In genomic region chr4:134851876-134852275, GRCm38 (mm10) we compare ENCODE assay signal across 8 mouse cellular contexts. TPM values are rescaled to one million over a fixed set of nuclear protein-coding genes. Genes with fewer than 3 reads are reported as not detected.
DNase-seq lines count a peak whose midpoint lies in the region; ATAC-seq and TF ChIP-seq lines count a peak whose summit lies in the region.

No protein-coding gene starts in this region.

- 19% methylated on average over 14 of the region's 14 CpGs for WGBS in heart, embryonic 14.5 days

- peak overlapping the region; percentile 78 for H3ac ChIP-seq in myocyte (ENCODE audit: control insufficient read depth, insufficient read length)

- peak overlapping the region; percentile 86 to 92 for H3K4me3 ChIP-seq in heart, embryonic 14.5 days (ENCODE audit: control insufficient read depth in 1 of 2, insufficient read depth in 1 of 2, low read depth in 1 of 2, low read length in 2 of 2)
- H3K4me3 ChIP-seq in CH12.LX (replicated peaks in 1 of 3; ENCODE audit: low read depth in 2 of 3, low read length in 2 of 3, poor library complexity in 1 of 3) = peak overlapping the region; percentile 55 to 95 (median 75)
- peak overlapping the region; percentile 37 for H3K4me3 ChIP-seq in myocyte

- DNase-seq in heart, postnatal 25 days (ENCODE audit: low spot score) = no peak
- peak; percentile 8 for DNase-seq in CH12.LX (ENCODE audit: extremely low read depth)
- DNase-seq in embryo, embryonic 10.5 days (ENCODE audit: low spot score) = peak; percentile 27
- DNase-seq in induced T-regulatory cell, adult 2 months (ENCODE audit: low read depth) = peak; percentile 48
- no peak for DNase-seq in urinary bladder, postnatal 10 days (ENCODE audit: low spot score)
- DNase-seq in right cerebral cortex, postnatal 36 days (ENCODE audit: low spot score in 2 of 2) = no peak

- H3K27ac ChIP-seq in heart, embryonic 14.5 days (replicated peaks in 1 of 2; ENCODE audit: control insufficient read depth in 1 of 2, insufficient read depth in 1 of 2, low read depth in 2 of 2, low read length in 2 of 2) = no peak overlapping the region
- H3K27ac ChIP-seq in CH12.LX (ENCODE audit: insufficient read depth, low read depth) = no peak overlapping the region

- dilution Hi-C loops in CH12.LX (cut with MboI; ENCODE audit: extremely low pct_ligation_motif_present, extremely low pct_unique_long_range_greater_than_20kb, low sequenced_read_pairs) = no loop called here

- ATAC-seq in heart, embryonic 14.5 days (ENCODE audit: insufficient number of reproducible peaks, insufficient read depth, low FRiP score, low read depth) = no peak

- H3K4me2 ChIP-seq in heart, embryonic 14.5 days (ENCODE audit: low read length) = peak overlapping the region; percentile 78
- H3K4me2 ChIP-seq in CH12.LX (ENCODE audit: insufficient read depth, low read depth, poor library complexity, severe bottlenecking) (peak overlapping the region; percentile 80), myocyte (ENCODE audit: low read depth) (peak overlapping the region; percentile 81)

- TF ChIP-seq EP300 in CH12.LX (IDR thresholded peaks at IDR 0.05; ENCODE audit: low read length) = no peak

- H3K4me1 ChIP-seq in heart, embryonic 14.5 days (ENCODE audit: control insufficient read depth in 2 of 2, insufficient read depth in 2 of 2, low read length in 2 of 2) = peaks cover 3 to 15% of the 10 kb centered on the region in 2 experiments; a peak in 3 of 4 replicates
- H3K4me1 ChIP-seq in CH12.LX (ENCODE audit: control insufficient read depth in 1 of 2, insufficient read depth in 2 of 2) = peaks cover 4 to 13% of the 10 kb centered on the region in 2 experiments; a peak in 2 of 4 replicates

- peaks cover 6% of the 10 kb centered on the region; the same call in 1 of the 2 replicates for H3K27me3 ChIP-seq in heart, embryonic 14.5 days (ENCODE audit: control insufficient read depth, insufficient read depth, low read length)
- H3K27me3 ChIP-seq in CH12.LX (replicated peaks) (peaks cover 22% of the 10 kb centered on the region), myocyte (ENCODE audit: control insufficient read depth, insufficient read depth, insufficient read length) (no peaks in the 10 kb centered on the region)

- no peaks in the 10 kb centered on the region for H3K9me3 ChIP-seq in heart, embryonic 14.5 days (ENCODE audit: control insufficient read depth, low read length)
- no peaks in the 10 kb centered on the region for H3K9me3 ChIP-seq in CH12.LX (replicated peaks; ENCODE audit: low read length)

- peak overlapping the region; percentile 93 for H3K9ac ChIP-seq in heart, embryonic 14.5 days (ENCODE audit: low read length)
- H3K9ac ChIP-seq in CH12.LX (ENCODE audit: insufficient read depth, low read depth) = peak overlapping the region; percentile 83; the same call in 1 of the 2 replicates

- no peaks in the 10 kb centered on the region for H3K36me3 ChIP-seq in heart, embryonic 14.5 days (ENCODE audit: control insufficient read depth, insufficient read depth, low read length)
- H3K36me3 ChIP-seq in CH12.LX (replicated peaks in 1 of 2; ENCODE audit: control insufficient read depth in 1 of 2, insufficient read depth in 1 of 2, low read length in 1 of 2) (peaks cover 0 to 2% of the 10 kb centered on the region in 2 experiments), myocyte (ENCODE audit: control insufficient read depth, insufficient read depth) (no peaks in the 10 kb centered on the region)

- no peak; a peak in 1 of 4 replicates for TF ChIP-seq CTCF in CH12.LX (conservative IDR thresholded peaks at IDR 0.05 in 1 of 2, IDR thresholded peaks at IDR 0.05 in 1 of 2; ENCODE audit: low read depth in 2 of 2, low read length in 2 of 2)

- in situ Hi-C loops in CH12.LX (cut with MboI; ENCODE audit: low pct_ligation_motif_present, low pct_unique_long_range_greater_than_20kb, low sequenced_read_pairs) = no loop called here

- intact Hi-C loops in heart, postnatal 25 days (cut with DNase I) = no loop called here

- TF ChIP-seq POLR2A in CH12.LX (IDR thresholded peaks at IDR 0.05; ENCODE audit: low read depth, low read length) (no peak), myocyte (IDR thresholded peaks at IDR 0.05; ENCODE audit: insufficient read length, low read depth) (no peak)

- TF ChIP-seq RAD21 in CH12.LX (IDR thresholded peaks at IDR 0.05; ENCODE audit: low read depth, low read length) = no peak

- H3K79me2 ChIP-seq in CH12.LX (replicated peaks; ENCODE audit: control insufficient read depth, extremely low read depth, insufficient read depth, poor library complexity, severe bottlenecking) (peaks cover 5% of the 10 kb centered on the region; the same call in 1 of the 2 replicates), myocyte (ENCODE audit: control insufficient read depth, insufficient read depth) (peaks cover 48% of the 10 kb centered on the region)

TF ChIP-seq in CH12.LX, 34 proteins besides CTCF, POLR2A, EP300 and RAD21:
- no peak for TF ChIP-seq ZNF384 (IDR thresholded peaks at IDR 0.05; ENCODE audit: low read depth, low read length)
- no peak for TF ChIP-seq NELFE (IDR thresholded peaks at IDR 0.05; ENCODE audit: low read depth, low read length)
- no peak for TF ChIP-seq USF1 (IDR thresholded peaks at IDR 0.05; ENCODE audit: low read depth, low read length)
- TF ChIP-seq MEF2A (IDR thresholded peaks at IDR 0.05; ENCODE audit: borderline replicate concordance, low read depth, low read length) = no peak
- no peak for TF ChIP-seq NRF1 (IDR thresholded peaks at IDR 0.05; ENCODE audit: low read depth, low read length)
- TF ChIP-seq SIN3A (IDR thresholded peaks at IDR 0.05; ENCODE audit: low read length) = no peak; the same call in 1 of the 2 replicates
- TF ChIP-seq CHD2 (IDR thresholded peaks at IDR 0.05; ENCODE audit: low read length) = no peak
- no peak for TF ChIP-seq USF2 (conservative IDR thresholded peaks at IDR 0.05; ENCODE audit: low read depth, low read length)
- TF ChIP-seq E2F4 (IDR thresholded peaks at IDR 0.05; ENCODE audit: insufficient replicate concordance, low read depth, low read length) = no peak
- no peak for TF ChIP-seq POLR2AphosphoS2 (IDR thresholded peaks at IDR 0.05; ENCODE audit: low read depth, low read length)
- TF ChIP-seq SMC3 (IDR thresholded peaks at IDR 0.05; ENCODE audit: low read depth, low read length) = no peak
- TF ChIP-seq BHLHE40 (IDR thresholded peaks at IDR 0.05; ENCODE audit: low read depth, low read length) = no peak
- no peak for TF ChIP-seq IRF4 (IDR thresholded peaks at IDR 0.05; ENCODE audit: low read depth, low read length)
- TF ChIP-seq TCF12 (IDR thresholded peaks at IDR 0.05; ENCODE audit: low read depth, low read length) = no peak
- TF ChIP-seq JUN (IDR thresholded peaks at IDR 0.05; ENCODE audit: insufficient read depth, low read depth, low read length) = no peak
- no peak for TF ChIP-seq GABPA (IDR thresholded peaks at IDR 0.05; ENCODE audit: insufficient replicate concordance, low read depth, low read length)
- no peak for TF ChIP-seq ZMIZ1 (IDR thresholded peaks at IDR 0.05; ENCODE audit: low read depth, low read length)
- no peak for TF ChIP-seq MAX (IDR thresholded peaks at IDR 0.05; ENCODE audit: low read length)
- TF ChIP-seq ZC3H11A (IDR thresholded peaks at IDR 0.05; ENCODE audit: low read depth, low read length) = no peak
- no peak for TF ChIP-seq MXI1 (IDR thresholded peaks at IDR 0.05; ENCODE audit: low read depth, low read length)
TF ChIP-seq in CH12.LX: peak in this region for 0.

TF ChIP-seq in myocyte, 11 proteins besides CTCF, POLR2A, EP300 and RAD21:
- no peak for TF ChIP-seq SRF (IDR thresholded peaks at IDR 0.05; ENCODE audit: control insufficient read depth, insufficient read length, low read depth)
- TF ChIP-seq E2F4 (IDR thresholded peaks at IDR 0.05; ENCODE audit: insufficient read depth) = no peak
- no peak for TF ChIP-seq POLR2AphosphoS2 (IDR thresholded peaks at IDR 0.05; ENCODE audit: insufficient read length, low read depth)
- TF ChIP-seq MAX (IDR thresholded peaks at IDR 0.05; ENCODE audit: low read depth) = no peak
- TF ChIP-seq REST (IDR thresholded peaks at IDR 0.05; ENCODE audit: insufficient read depth, insufficient read length) = no peak
- no peak for TF ChIP-seq MYOG (IDR thresholded peaks at IDR 0.05; ENCODE audit: control insufficient read depth in 1 of 3, insufficient read depth in 1 of 3, insufficient read length in 2 of 3, low read depth in 2 of 3)
- no peak for TF ChIP-seq TCF12 (IDR thresholded peaks at IDR 0.05; ENCODE audit: insufficient read depth, poor library complexity, severe bottlenecking)

RNA-seq across cellular contexts. Expression of gene Maco1, which starts 1.3 kb away (rescaled TPM):
- 24.2 and 25.5 TPM in 2 replicates for polyA plus RNA-seq in heart, embryonic 14.5 days (2014; fragmentation: Nextera tagmentation; extraction: Ambion mirVana)
- total RNA-seq in heart, postnatal 25 days (2021) = 10 to 100 TPM; 18.6 to 22.1 TPM
- total RNA-seq in CH12.LX (2012; rRNA removed) (15.8 and 16.6 TPM in 2 replicates), CH12.LX (2014; rRNA removed) (17.3 and 19.6 TPM in 2 replicates)
- polyA plus RNA-seq in CH12.LX (2012; ENCODE audit: insufficient read length, low read depth) (19.8 and 22.3 TPM in 2 replicates), myocyte (2012; fragmentation: generic; extraction: Trizol) (19.6 TPM)

RNA-seq across cellular contexts. Expression of gene Rhd, which starts 12.5 kb away (rescaled TPM):
- 3.6 and 5.5 TPM in 2 replicates for polyA plus RNA-seq in heart, embryonic 14.5 days (2014; fragmentation: Nextera tagmentation; extraction: Ambion mirVana)
- total RNA-seq in heart, postnatal 25 days (2021) = 1 to 10 TPM; 1.5 to 1.6 TPM
- total RNA-seq in CH12.LX (2012; rRNA removed) = 0.92 and 1.1 TPM in 2 replicates
- total RNA-seq in CH12.LX (2014; rRNA removed) = 0.82 and 1.3 TPM in 2 replicates
- 0.79 and 1.1 TPM in 2 replicates for polyA plus RNA-seq in CH12.LX (2012; ENCODE audit: insufficient read length, low read depth)
- polyA plus RNA-seq in myocyte (2012; fragmentation: generic; extraction: Trizol) = 0.98 TPM

Comparison
In these comparisons a context has a peak if more than half of its experiments do, and no peak if none do; other contexts are left out.
1. H3K4me3 ChIP-seq: peak in every context shown above with its lines; median percentile 89 in heart, embryonic 14.5 days; 75 in CH12.LX; 37 in myocyte.
2. DNase-seq: peak in CH12.LX (single experiment), embryo, embryonic 10.5 days (single experiment) and induced T-regulatory cell, adult 2 months (single experiment); none in heart, postnatal 25 days (single experiment), urinary bladder, postnatal 10 days (single experiment) and right cerebral cortex, postnatal 36 days (0 of 2).
3. Peak in every context shown above with its lines, with median percentiles within 50 percentile points of each other: H3K4me2 ChIP-seq.